Mouse (Mus musculus): ENCODE data around the gene Sfxn4. TPM values are rescaled to one million over a fixed set of nuclear protein-coding genes. Genes with fewer than 3 reads are reported as not detected.

Gene Sfxn4
- 1.7 and 2.8 TPM in 2 replicates for polyA plus RNA-seq (2015; fragmentation: Nextera tagmentation; extraction: Ambion mirVana)

DNA sequence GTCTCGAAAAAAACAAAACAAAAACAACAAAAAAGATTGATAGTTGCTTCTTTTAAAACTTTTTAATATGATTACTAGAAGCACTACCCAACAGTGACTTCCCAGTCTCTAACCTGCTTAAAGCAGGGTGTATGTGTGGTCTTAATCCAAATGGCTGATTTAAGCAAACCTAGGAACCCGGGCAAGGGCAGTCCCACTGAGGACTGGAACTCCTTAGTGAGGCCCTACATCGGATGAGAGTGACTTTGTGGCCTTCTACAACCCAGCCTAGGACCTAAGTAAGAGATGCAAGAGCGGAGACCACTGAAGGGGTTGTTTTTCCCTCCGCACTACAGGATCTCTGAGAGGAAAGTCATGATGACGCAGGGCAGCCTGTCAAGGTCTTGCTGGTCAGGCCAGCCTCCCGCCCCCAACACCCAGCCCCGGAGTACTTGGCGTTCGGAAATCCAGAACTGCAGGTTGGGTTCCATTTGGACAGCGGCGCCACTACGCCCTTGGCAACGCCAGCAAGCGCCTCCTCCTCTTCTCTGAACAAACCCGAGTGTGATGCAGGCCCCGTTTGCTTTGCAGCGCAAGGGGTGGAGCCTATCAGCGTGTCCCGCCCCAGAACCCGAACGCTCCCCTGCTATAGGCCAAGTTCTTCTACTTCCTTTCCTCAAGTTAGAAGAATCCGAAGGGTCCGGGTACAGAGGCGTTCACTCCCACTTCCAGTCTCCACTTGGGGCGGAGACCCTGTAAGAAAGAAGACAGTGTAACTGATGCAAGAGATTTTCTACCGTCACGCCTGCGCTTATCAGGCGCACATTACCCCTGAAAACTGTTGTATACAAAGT lies at the start of gene Sfxn4:
Gene Sfxn4, minus strand, starts transcription at position 612 of the 833 bp plus-strand sequence.

DNA sequence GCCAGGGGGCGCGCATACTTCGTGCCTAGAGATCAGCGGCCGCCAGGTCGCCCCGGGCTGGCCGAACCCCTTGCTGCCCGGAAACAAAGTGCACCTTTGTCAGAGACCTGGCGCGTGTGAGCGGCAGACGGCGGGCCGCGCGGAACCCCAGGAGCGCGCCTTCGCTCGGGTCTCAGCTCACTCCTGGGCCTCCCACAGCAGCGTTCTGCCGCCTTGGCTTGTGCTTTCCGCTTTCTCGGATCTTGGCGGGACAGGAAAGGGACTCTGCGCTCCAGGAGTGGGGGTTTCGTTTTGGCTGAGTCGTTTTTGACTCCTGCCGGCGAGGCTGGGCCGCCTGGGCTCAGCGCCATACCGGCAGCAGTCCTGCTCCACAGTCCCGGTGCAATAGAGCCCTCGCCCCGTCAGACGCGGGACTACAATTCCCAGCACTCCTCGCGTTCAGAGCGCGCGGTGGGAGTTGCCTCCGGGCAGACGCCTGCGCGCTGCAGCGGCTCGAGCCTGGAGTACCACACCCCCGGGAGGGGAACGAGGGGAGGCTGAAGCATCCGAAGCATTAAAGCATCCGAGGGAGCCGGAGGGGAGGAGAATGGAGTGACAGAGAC lies 28.5 kb upstream of the Sfxn4 start, which contains the start of gene Grk5:
Gene Grk5, plus strand, starts transcription at position 36 of the 602 bp plus-strand sequence.

DNA sequence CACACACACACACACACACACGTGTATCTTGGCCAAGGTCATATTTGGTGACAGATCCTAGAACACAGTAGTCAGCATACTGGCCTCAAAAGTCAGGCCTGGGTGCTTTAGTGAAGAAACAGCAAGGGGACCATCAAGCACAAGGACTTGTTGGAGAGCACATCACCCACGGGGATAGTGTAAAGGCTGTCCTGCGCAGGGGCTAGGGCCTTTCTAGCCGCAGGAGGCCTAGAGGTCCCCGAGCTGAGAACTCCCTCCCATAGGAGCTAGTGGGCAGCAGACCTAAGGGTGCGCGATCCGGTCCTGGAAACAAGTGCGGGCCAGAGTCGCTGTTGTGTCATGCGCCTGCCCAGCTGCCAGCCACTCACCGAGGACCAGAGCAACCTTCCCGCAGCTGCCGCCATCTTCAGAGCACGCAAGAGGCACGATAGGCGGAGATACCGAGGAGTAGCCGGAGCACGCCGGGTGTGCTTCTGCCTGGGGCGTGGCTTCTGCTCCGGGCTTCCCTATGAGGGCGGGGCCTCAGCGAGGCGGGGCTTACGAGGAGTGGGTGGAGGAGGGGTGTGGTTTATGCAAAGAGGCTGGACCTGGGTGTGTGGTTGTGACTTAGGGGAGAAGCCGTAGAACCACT lies 12.9 kb upstream of the Sfxn4 start, which contains the start of gene Prdx3:
Gene Prdx3, minus strand, starts transcription at position 493 of the 631 bp plus-strand sequence.

DNA sequence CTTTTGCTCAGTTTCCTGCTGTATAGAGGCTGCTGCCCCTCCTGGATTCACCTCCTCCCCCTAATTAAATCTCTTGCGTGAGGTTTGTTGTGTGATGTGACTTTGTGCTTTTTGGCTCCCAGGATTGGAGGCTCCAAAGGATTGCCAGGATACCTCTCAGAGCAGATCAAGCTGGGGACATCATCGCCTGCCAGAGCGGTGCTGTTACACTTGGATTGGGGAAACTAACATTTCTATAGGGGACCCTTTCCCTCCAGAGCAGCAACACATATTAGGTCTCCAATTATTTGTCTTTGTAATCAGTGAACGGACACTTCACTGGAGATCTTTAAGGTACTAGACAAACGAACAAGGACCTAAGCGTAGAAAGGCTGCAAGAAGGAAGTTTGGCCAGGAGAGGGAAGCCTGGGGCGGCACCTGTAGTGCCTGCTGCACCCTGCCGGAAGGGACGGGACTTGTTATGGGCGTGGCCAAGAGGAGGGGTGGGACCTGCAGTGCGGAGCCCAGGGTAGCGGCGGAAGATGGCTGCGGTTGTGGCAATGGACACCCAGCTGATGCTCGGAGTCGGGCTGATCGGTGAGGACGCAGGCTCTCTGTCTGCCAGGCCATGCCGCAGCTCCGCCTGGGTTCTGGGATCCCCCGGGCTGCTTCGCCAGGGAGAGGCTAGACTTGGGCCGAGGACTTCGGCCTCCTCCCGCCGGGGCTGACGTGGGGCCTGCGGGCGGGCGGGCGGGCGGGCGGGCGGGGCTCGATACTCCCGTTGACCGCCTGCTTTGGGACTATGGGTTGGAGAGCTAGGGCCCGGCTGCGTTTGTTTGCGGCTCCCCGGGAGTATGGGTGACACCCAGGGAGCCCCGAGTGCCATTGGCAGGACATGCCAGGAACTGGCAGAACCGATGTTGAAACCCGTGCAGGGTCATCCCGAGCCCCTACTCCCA lies 49.9 kb downstream of the Sfxn4 start, which contains the start of gene Fam45a:
Gene Fam45a, plus strand, starts transcription at position 488 of the 938 bp plus-strand sequence.

DNA sequence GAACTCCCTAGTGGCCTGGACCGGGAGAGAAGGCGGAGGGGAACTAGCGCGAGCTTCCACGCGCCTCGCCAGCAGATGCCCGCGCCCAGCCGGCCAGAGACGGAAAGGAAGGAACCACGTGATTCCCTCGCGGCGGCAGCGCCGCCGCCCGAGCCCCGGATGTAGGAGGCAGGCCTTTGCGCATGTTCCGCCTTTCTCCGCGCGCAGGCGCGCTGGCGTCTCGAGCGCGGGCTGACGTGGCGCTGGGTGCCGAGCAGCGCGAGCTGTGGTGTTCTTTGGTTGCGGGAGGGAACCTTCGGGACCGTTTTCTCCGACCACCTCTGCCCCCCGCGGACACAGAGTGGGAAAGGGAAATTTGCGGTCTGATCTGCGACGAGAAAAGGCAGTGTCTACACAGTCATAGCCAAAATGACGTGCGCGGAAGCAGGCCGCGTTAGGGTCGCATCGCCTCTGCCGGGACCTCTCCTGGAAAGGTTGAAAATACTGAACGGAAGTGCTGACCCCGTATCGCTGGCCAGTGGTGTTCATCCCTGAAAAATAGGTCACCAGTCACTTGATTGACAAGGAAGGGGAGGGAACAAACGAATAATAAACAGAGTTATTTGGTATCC lies 70.6 kb downstream of the Sfxn4 start, which contains the start of gene Eif3a:
Gene Eif3a, minus strand, starts transcription at position 108 of the 611 bp plus-strand sequence.

Other genes starting within 250 kb of the Sfxn4 start
- 1.5 TPM in 2 replicates for gene Nanos1, start 105.5 kb downstream of the Sfxn4 start, polyA plus RNA-seq (2015; fragmentation: Nextera tagmentation; extraction: Ambion mirVana)
- 94.6 and 101 TPM in 2 replicates for gene Eif3a, start 70.8 kb downstream of the Sfxn4 start, polyA plus RNA-seq (2015; fragmentation: Nextera tagmentation; extraction: Ambion mirVana)
- 21.0 and 23.1 TPM in 2 replicates for gene Fam45a, start 49.9 kb downstream of the Sfxn4 start, polyA plus RNA-seq (2015; fragmentation: Nextera tagmentation; extraction: Ambion mirVana)
- gene Prdx3, start 13.1 kb upstream of the Sfxn4 start, polyA plus RNA-seq (2015; fragmentation: Nextera tagmentation; extraction: Ambion mirVana) = 227 and 262 TPM in 2 replicates
- 2.9 and 3.4 TPM in 2 replicates for gene Grk5, start 28.3 kb upstream of the Sfxn4 start, polyA plus RNA-seq (2015; fragmentation: Nextera tagmentation; extraction: Ambion mirVana)

Measured in spleen, postnatal 0 days (tissue).